Mouse (Mus musculus): ENCODE data around the gene H2-Ab1.

- no peak for TF ChIP-seq CTCF (IDR thresholded peaks at IDR 0.05; ENCODE audit: low read depth)
- TF ChIP-seq EP300 (IDR thresholded peaks at IDR 0.05; ENCODE audit: low read depth), result no peak
Observed at GRCm38 (mm10) chr17:34260551-34260950, 3.1 kb downstream of the H2-Ab1 start.
